Mouse (Mus musculus): Measurements from ENCODE around the gene Pm20d2. TPM values are rescaled to one million over a fixed set of nuclear protein-coding genes. Genes with fewer than 3 reads are reported as not detected.

Gene Pm20d2
- total and polyA plus RNA-seq, 3 experiments = 0.16 to 0.59 (median 0.32) TPM

- Histone ChIP-seq H3K9ac (ENCODE audit: insufficient read depth, low read depth) (no peak overlapping the region), H3K79me2 (replicated peaks; ENCODE audit: control insufficient read depth, extremely low read depth, insufficient read depth, poor library complexity, severe bottlenecking) (no peaks in the 10 kb centered on the region), H3K27ac (ENCODE audit: insufficient read depth, low read depth) (no peak overlapping the region), H3K4me2 (ENCODE audit: insufficient read depth, low read depth, poor library complexity, severe bottlenecking) (no peak overlapping the region), H3K27me3 (replicated peaks) (no peaks in the 10 kb centered on the region), H3K4me1 (ENCODE audit: control insufficient read depth in 1 of 2, insufficient read depth in 2 of 2) (no peaks in the 10 kb centered on the region), H3K36me3 (replicated peaks in 1 of 2; ENCODE audit: control insufficient read depth in 1 of 2, insufficient read depth in 1 of 2, low read length in 1 of 2) (no peaks in the 10 kb centered on the region), H3K4me3 (replicated peaks in 1 of 3; ENCODE audit: low read depth in 2 of 3, low read length in 2 of 3, poor library complexity in 1 of 3) (no peak overlapping the region), H3K9me3 (replicated peaks; ENCODE audit: low read length) (no peaks in the 10 kb centered on the region)
- TF ChIP-seq MEF2A (IDR thresholded peaks at IDR 0.05; ENCODE audit: borderline replicate concordance, low read depth, low read length) (no peak), ELF1 (IDR thresholded peaks at IDR 0.05; ENCODE audit: low read depth, low read length) (no peak), NRF1 (IDR thresholded peaks at IDR 0.05; ENCODE audit: low read depth, low read length) (no peak), ZNF384 (IDR thresholded peaks at IDR 0.05; ENCODE audit: low read depth, low read length) (no peak), NELFE (IDR thresholded peaks at IDR 0.05; ENCODE audit: low read depth, low read length) (no peak), ZMIZ1 (IDR thresholded peaks at IDR 0.05; ENCODE audit: low read depth, low read length) (no peak), CHD1 (IDR thresholded peaks at IDR 0.05; ENCODE audit: low read depth, low read length) (no peak), POLR2A (IDR thresholded peaks at IDR 0.05; ENCODE audit: low read depth, low read length) (no peak), RAD21 (IDR thresholded peaks at IDR 0.05; ENCODE audit: low read depth, low read length) (no peak), PAX5 (IDR thresholded peaks at IDR 0.05; ENCODE audit: low read length) (no peak), RCOR1 (conservative IDR thresholded peaks at IDR 0.05; ENCODE audit: low read depth, low read length) (no peak), MAX (IDR thresholded peaks at IDR 0.05; ENCODE audit: low read length) (no peak)
- dilution Hi-C loops (cut with MboI; ENCODE audit: extremely low pct_ligation_motif_present, extremely low pct_unique_long_range_greater_than_20kb, low sequenced_read_pairs) = no loop called here
- no peak for DNase-seq (ENCODE audit: extremely low read depth)
- in situ Hi-C loops (cut with MboI; ENCODE audit: low pct_ligation_motif_present, low pct_unique_long_range_greater_than_20kb, low sequenced_read_pairs) = no loop called here
These were observed 6.1 kb downstream of the Pm20d2 start for GRCm38 (mm10) chr4:33183477-33183876.

DNA sequence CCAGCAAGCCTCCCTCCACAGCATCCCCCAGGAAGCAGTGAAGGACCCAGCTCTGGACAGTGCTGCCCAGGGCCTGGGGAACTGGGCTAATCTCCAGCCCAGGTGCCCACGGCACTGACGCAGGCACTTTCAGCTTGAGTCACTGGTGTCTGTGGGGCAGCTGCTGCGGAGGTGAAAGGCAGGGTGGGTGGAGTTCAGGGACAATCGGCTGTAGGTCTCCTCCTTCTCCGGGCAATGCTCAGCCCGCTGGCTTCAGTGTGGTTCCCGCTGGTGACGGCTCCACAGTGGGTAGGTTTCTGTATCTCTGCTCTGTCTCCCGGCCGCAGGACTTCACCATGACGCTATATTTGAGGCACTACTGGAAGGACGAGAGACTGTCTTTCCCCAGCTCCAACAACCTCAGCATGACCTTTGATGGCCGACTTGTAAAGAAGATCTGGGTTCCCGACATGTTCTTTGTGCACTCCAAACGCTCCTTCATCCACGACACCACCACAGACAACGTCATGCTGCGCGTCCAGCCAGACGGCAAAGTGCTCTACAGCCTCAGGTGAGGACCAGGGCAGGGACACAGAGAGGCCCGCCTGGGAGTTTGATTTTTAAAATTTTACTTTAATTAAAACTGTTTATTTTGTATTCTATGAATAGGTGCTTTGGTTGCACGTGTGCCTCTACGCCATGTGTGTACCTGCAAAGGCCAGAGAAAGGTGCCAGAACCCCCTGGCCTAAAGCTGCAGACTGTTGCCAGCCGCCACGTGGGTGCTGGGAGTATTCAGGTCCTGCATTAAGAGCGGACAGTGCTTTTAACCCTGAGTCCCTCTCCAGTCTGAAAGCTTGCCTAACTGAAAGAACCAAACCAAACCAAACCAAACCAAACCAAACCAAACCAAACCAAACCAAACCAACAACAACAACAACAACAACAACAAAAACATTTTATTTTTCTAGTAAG is 37.2 kb downstream of the Pm20d2 start:
- peak overlapping the region; percentile 56 to 68 (median 64) for H3K4me3 ChIP-seq (replicated peaks in 1 of 3; ENCODE audit: low read depth in 2 of 3, low read length in 2 of 3, poor library complexity in 1 of 3)
- no peaks in the 10 kb centered on the region; the same call in 1 of the 2 replicates for H3K79me2 ChIP-seq (replicated peaks; ENCODE audit: control insufficient read depth, extremely low read depth, insufficient read depth, poor library complexity, severe bottlenecking)
- H3K27ac ChIP-seq (ENCODE audit: insufficient read depth, low read depth) = no peak overlapping the region; the same call in 1 of the 2 replicates
- H3K27me3 ChIP-seq (replicated peaks) = no peaks in the 10 kb centered on the region
- in situ Hi-C loops (cut with MboI; ENCODE audit: low pct_ligation_motif_present, low pct_unique_long_range_greater_than_20kb, low sequenced_read_pairs) = no loop called here
- peaks cover 7 to 23% of the 10 kb centered on the region in 2 experiments for H3K36me3 ChIP-seq (replicated peaks in 1 of 2; ENCODE audit: control insufficient read depth in 1 of 2, insufficient read depth in 1 of 2, low read length in 1 of 2)
- DNase-seq (ENCODE audit: extremely low read depth) = peak; percentile 62
- peak overlapping the region; percentile 68 for H3K4me2 ChIP-seq (ENCODE audit: insufficient read depth, low read depth, poor library complexity, severe bottlenecking)
- H3K9ac ChIP-seq (ENCODE audit: insufficient read depth, low read depth) = peak overlapping the region; percentile 51
- H3K9me3 ChIP-seq (replicated peaks; ENCODE audit: low read length) = no peaks in the 10 kb centered on the region
- peaks cover 14 to 58% of the 10 kb centered on the region in 2 experiments for H3K4me1 ChIP-seq (ENCODE audit: control insufficient read depth in 1 of 2, insufficient read depth in 2 of 2)
- dilution Hi-C loops (cut with MboI; ENCODE audit: extremely low pct_ligation_motif_present, extremely low pct_unique_long_range_greater_than_20kb, low sequenced_read_pairs) = no loop called here
- TF ChIP-seq SMC3 (IDR thresholded peaks at IDR 0.05; ENCODE audit: low read depth, low read length) = no peak
- 0 out of 2 replicates have a peak, but pooled peaks have one; percentile 13 for TF ChIP-seq ELF1 (IDR thresholded peaks at IDR 0.05; ENCODE audit: low read depth, low read length)
- TF ChIP-seq NELFE (IDR thresholded peaks at IDR 0.05; ENCODE audit: low read depth, low read length) = peak; percentile 66; the same call in 1 of the 2 replicates
- peak; percentile 27; the same call in 1 of the 2 replicates for TF ChIP-seq SIN3A (IDR thresholded peaks at IDR 0.05; ENCODE audit: low read length)
- no peak for TF ChIP-seq HCFC1 (IDR thresholded peaks at IDR 0.05; ENCODE audit: low read depth, low read length)
- 0 out of 2 replicates have a peak, but pooled peaks have one; percentile 30 for TF ChIP-seq NRF1 (IDR thresholded peaks at IDR 0.05; ENCODE audit: low read depth, low read length)
- TF ChIP-seq KAT2A (IDR thresholded peaks at IDR 0.05; ENCODE audit: insufficient replicate concordance, low read length) = 0 out of 2 replicates have a peak, but pooled peaks have one; percentile 9
- peak; percentile 59; the same call in 1 of the 2 replicates for TF ChIP-seq CHD1 (IDR thresholded peaks at IDR 0.05; ENCODE audit: low read depth, low read length)
- peak; percentile 85; the same call in 1 of the 2 replicates for TF ChIP-seq ZMIZ1 (IDR thresholded peaks at IDR 0.05; ENCODE audit: low read depth, low read length)
- no peak for TF ChIP-seq ZC3H11A (IDR thresholded peaks at IDR 0.05; ENCODE audit: low read depth, low read length)
- TF ChIP-seq POLR2AphosphoS2 (IDR thresholded peaks at IDR 0.05; ENCODE audit: low read depth, low read length) = no peak
- TF ChIP-seq TBP (conservative IDR thresholded peaks at IDR 0.05; ENCODE audit: low read depth, low read length) = peak; percentile 68; the same call in 1 of the 2 replicates
- TF ChIP-seq CHD2 (IDR thresholded peaks at IDR 0.05; ENCODE audit: low read length) = peak; percentile 31; the same call in 1 of the 2 replicates
- no peak for TF ChIP-seq E2F4 (IDR thresholded peaks at IDR 0.05; ENCODE audit: insufficient replicate concordance, low read depth, low read length)
- TF ChIP-seq EP300 (IDR thresholded peaks at IDR 0.05; ENCODE audit: low read length) = peak; percentile 86
- peak; percentile 97 for TF ChIP-seq MXI1 (IDR thresholded peaks at IDR 0.05; ENCODE audit: low read depth, low read length)
- peak; percentile 71 for TF ChIP-seq JUND (conservative IDR thresholded peaks at IDR 0.05; ENCODE audit: low read depth, low read length)
- no peak for TF ChIP-seq ZNF384 (IDR thresholded peaks at IDR 0.05; ENCODE audit: low read depth, low read length)
- TF ChIP-seq PAX5 (IDR thresholded peaks at IDR 0.05; ENCODE audit: low read length) = no peak
- peak; percentile 75 for TF ChIP-seq MYC (IDR thresholded peaks at IDR 0.05; ENCODE audit: low read depth, low read length)
- TF ChIP-seq POLR2A (IDR thresholded peaks at IDR 0.05; ENCODE audit: low read depth, low read length) = peak; percentile 81
- TF ChIP-seq UBTF (IDR thresholded peaks at IDR 0.05; ENCODE audit: low read depth, low read length) = peak; percentile 87
- TF ChIP-seq ETS1 (conservative IDR thresholded peaks at IDR 0.05; ENCODE audit: low read depth, low read length) = peak; percentile 72
- no peak for TF ChIP-seq RAD21 (IDR thresholded peaks at IDR 0.05; ENCODE audit: low read depth, low read length)
- peak; percentile 73 for TF ChIP-seq MEF2A (IDR thresholded peaks at IDR 0.05; ENCODE audit: borderline replicate concordance, low read depth, low read length)

Measured in CH12.LX (cell line).